Comparison of ENCODE assay signal across 20 mouse cellular contexts in the genomic region with DNA sequence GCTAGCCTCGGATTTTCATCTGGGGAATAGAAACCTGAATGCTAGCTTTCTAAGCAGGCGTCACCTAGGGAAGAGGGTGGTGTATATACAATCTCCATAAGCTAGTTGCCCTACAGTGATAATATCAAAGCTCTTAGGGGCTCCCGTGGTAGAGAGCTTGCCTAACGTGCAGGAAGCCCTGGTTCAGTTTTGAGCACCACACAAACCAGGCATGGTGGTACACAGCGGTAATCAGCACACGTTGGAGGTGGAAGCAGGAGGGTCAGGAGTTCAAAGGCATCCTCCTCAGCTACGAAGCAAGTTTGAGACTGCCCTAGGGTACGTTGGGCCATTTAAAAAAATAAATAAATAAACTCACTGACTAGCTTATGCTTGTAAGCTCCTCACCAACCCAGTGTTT. TPM values are rescaled to one million over a fixed set of nuclear protein-coding genes. Genes with fewer than 3 reads are reported as not detected.
DNase-seq lines count a peak whose midpoint lies in the region; ATAC-seq and TF ChIP-seq lines count a peak whose summit lies in the region.
"Had no signal": no experiment of that assay in that cellular context is flagged by ENCODE, and none has a peak within 500 bp of the region (broad histone marks: within the 10 kb centered on the region; RNA-seq: fewer than 3 reads in every experiment).

No protein-coding gene starts in this region.

- peaks cover 39% of the 10 kb centered on the region for H3K4me1 ChIP-seq in heart, embryonic 15.5 days (replicated peaks)
- H3K4me1 ChIP-seq in heart, adult 2 months (ENCODE audit: control insufficient read depth, insufficient read depth, low read length): peaks cover 12% of the 10 kb centered on the region
- H3K4me1 ChIP-seq in spleen, adult 2 months (ENCODE audit: control insufficient read depth, insufficient read depth, insufficient read length): peaks cover 9% of the 10 kb centered on the region; the same call in 1 of the 2 replicates
- peaks cover 61% of the 10 kb centered on the region for H3K4me1 ChIP-seq in liver, embryonic 13.5 days (replicated peaks)
- H3K4me1 ChIP-seq: embryonic facial prominence, embryonic 15.5 days had no signal

- 68% methylated on average over 8 of the region's 8 CpGs for whole genome bisulfite sequencing in heart, embryonic 15.5 days
- 75% methylated on average over 8 of the region's 8 CpGs for WGBS in heart, adult 2 months
- WGBS in spleen, adult 2 months: 62% methylated on average over 8 of the region's 8 CpGs
- 39% methylated on average over 8 of the region's 8 CpGs for WGBS in liver, embryonic 13.5 days (ENCODE audit: insufficient replicate concordance)

- intact Hi-C loops in heart, adult 2 months (cut with DNase I): no loop called here

- H3K79me2 ChIP-seq in heart, adult 2 months (replicated peaks; ENCODE audit: control insufficient read depth, insufficient read depth, low read length): no peaks in the 10 kb centered on the region

- H3K36me3 ChIP-seq in heart, embryonic 15.5 days: no peaks in the 10 kb centered on the region
- no peaks in the 10 kb centered on the region for H3K36me3 ChIP-seq in heart, adult 2 months (ENCODE audit: control insufficient read depth, insufficient read depth, low read length)
- H3K36me3 ChIP-seq in spleen, adult 2 months (ENCODE audit: control insufficient read depth, insufficient read depth, low read length): no peaks in the 10 kb centered on the region
- no peaks in the 10 kb centered on the region for H3K36me3 ChIP-seq in liver, embryonic 13.5 days
- H3K36me3 ChIP-seq: embryonic facial prominence, embryonic 15.5 days; G1E; hindbrain, embryonic 15.5 days; midbrain, embryonic 13.5 days had no signal

- no peaks in the 10 kb centered on the region for H3K9me3 ChIP-seq in heart, embryonic 15.5 days (replicated peaks)
- no peaks in the 10 kb centered on the region for H3K9me3 ChIP-seq in liver, embryonic 13.5 days (replicated peaks)
- H3K9me3 ChIP-seq: embryonic facial prominence, embryonic 15.5 days; G1E; hindbrain, embryonic 15.5 days; midbrain, embryonic 13.5 days had no signal

- 0 out of 2 replicates have a peak overlapping the region, but pooled peaks have one; percentile 79 for H3K27ac ChIP-seq in heart, embryonic 15.5 days
- H3K27ac ChIP-seq in heart, adult 2 months: no peak overlapping the region
- H3K27ac ChIP-seq in spleen, adult 2 months (ENCODE audit: insufficient read depth, low read length): peak overlapping the region; percentile 62
- H3K27ac ChIP-seq in liver, embryonic 13.5 days: peak overlapping the region; percentile 80
- H3K27ac ChIP-seq: embryonic facial prominence, embryonic 15.5 days; hindbrain, embryonic 15.5 days; left cerebral cortex, adult 2 months; midbrain, embryonic 13.5 days had no signal

- no peak overlapping the region for H3K4me3 ChIP-seq in heart, embryonic 15.5 days
- H3K4me3 ChIP-seq in heart, adult 2 months: no peak overlapping the region
- no peak overlapping the region for H3K4me3 ChIP-seq in spleen, adult 2 months (ENCODE audit: extremely low read depth, insufficient read depth, insufficient read length)
- H3K4me3 ChIP-seq in liver, embryonic 13.5 days (replicated peaks): no peak overlapping the region
- H3K4me3 ChIP-seq: embryonic facial prominence, embryonic 15.5 days; hindbrain, embryonic 15.5 days; left cerebral cortex, adult 2 months; midbrain, embryonic 13.5 days had no signal

- no peak for DNase-seq in heart, adult 2 months
- DNase-seq in spleen, adult 2 months (ENCODE audit: low read depth in 1 of 2, low spot score in 2 of 2): no peak
- DNase-seq in spleen, postnatal 14 days (ENCODE audit: low spot score in 2 of 2): no peak
- no peak for DNase-seq in liver, embryonic 13.5 days
- no peak for DNase-seq in gastrocnemius, adult 8-10 months (ENCODE audit: low spot score in 2 of 2)
- DNase-seq: cerebellum, postnatal 10 days; embryo, embryonic 11 days; gastrocnemius, postnatal 14 days; heart, postnatal 10 days; kidney, adult 18-20 months; kidney, postnatal 14 days had no signal

- TF ChIP-seq EP300 in heart, adult 2 months (IDR thresholded peaks at IDR 0.05; ENCODE audit: insufficient read depth, low read depth, low read length): no peak

- ATAC-seq in heart, embryonic 15.5 days (replicated peaks; ENCODE audit: insufficient number of reproducible peaks, insufficient read depth, low FRiP score, low read depth): no peak
- ATAC-seq in liver, embryonic 13.5 days (ENCODE audit: low read depth): no peak
- no peak for ATAC-seq in megakaryocyte progenitor cell, adult 5-6 weeks (replicated peaks; ENCODE audit: poor library complexity)
- ATAC-seq: midbrain, embryonic 13.5 days had no signal

- H3K9ac ChIP-seq in heart, embryonic 15.5 days: no peak overlapping the region
- H3K9ac ChIP-seq in heart, adult 2 months (ENCODE audit: low read depth, low read length): no peak overlapping the region
- H3K9ac ChIP-seq in liver, embryonic 13.5 days: no peak overlapping the region
- H3K9ac ChIP-seq: embryonic facial prominence, embryonic 15.5 days; hindbrain, embryonic 15.5 days; midbrain, embryonic 13.5 days had no signal

- no peaks in the 10 kb centered on the region for H3K27me3 ChIP-seq in heart, embryonic 15.5 days
- no peaks in the 10 kb centered on the region for H3K27me3 ChIP-seq in heart, adult 2 months (ENCODE audit: control insufficient read depth, insufficient read depth, low read length)
- no peaks in the 10 kb centered on the region for H3K27me3 ChIP-seq in spleen, adult 2 months (ENCODE audit: control insufficient read depth, insufficient read depth, low read length)
- H3K27me3 ChIP-seq in liver, embryonic 13.5 days: no peaks in the 10 kb centered on the region
- H3K27me3 ChIP-seq: embryonic facial prominence, embryonic 15.5 days; hindbrain, embryonic 15.5 days; midbrain, embryonic 13.5 days had no signal

- TF ChIP-seq CTCF in heart, adult 2 months (IDR thresholded peaks at IDR 0.05): no peak
- no peak for TF ChIP-seq CTCF in spleen, adult 2 months (IDR thresholded peaks at IDR 0.05; ENCODE audit: extremely low read depth, insufficient read depth, insufficient read length, insufficient replicate concordance)

- TF ChIP-seq POLR2A in heart, adult 2 months (IDR thresholded peaks at IDR 0.05; ENCODE audit: insufficient read depth, low read depth, low read length): no peak
- no peak for TF ChIP-seq POLR2A in spleen, adult 2 months (IDR thresholded peaks at IDR 0.05; ENCODE audit: low read depth, low read length)

- H3K4me2 ChIP-seq in heart, embryonic 15.5 days: no peak overlapping the region
- no peak overlapping the region for H3K4me2 ChIP-seq in liver, embryonic 13.5 days
- H3K4me2 ChIP-seq: embryonic facial prominence, embryonic 15.5 days; hindbrain, embryonic 15.5 days; midbrain, embryonic 13.5 days had no signal

RNA-seq across cellular contexts. Expression of a gene that starts 9.6 kb away (rescaled TPM):
- polyA plus RNA-seq in heart, embryonic 15.5 days (2015; fragmentation: Nextera tagmentation; extraction: Ambion mirVana): 2,657 and 2,686 TPM in 2 replicates
- total RNA-seq in heart, adult 2 months (2021): 100 to 1,000 TPM; 738 to 741 TPM
- 674 and 1,134 TPM in 2 replicates for polyA plus RNA-seq in heart, adult 2 months (2012; rRNA removed)
- polyA plus RNA-seq in spleen, adult 2 months (2012; rRNA removed): 165 and 196 TPM in 2 replicates
- 1,268 and 1,277 TPM in 2 replicates for polyA plus RNA-seq in liver, embryonic 13.5 days (2015; fragmentation: Nextera tagmentation; extraction: Ambion mirVana)
- total RNA-seq in gastrocnemius, adult 8-10 months (2022): 1,000 to 10,000 TPM; 2,911 to 3,222 (median 3,007) TPM
- 597 and 639 TPM in 2 replicates for total RNA-seq in megakaryocyte progenitor cell, adult 5-6 weeks (2015)
- 442 and 446 TPM in 2 replicates for total RNA-seq in megakaryocyte progenitor cell, adult 5-6 weeks (2017)

RNA-seq across cellular contexts. Expression of a gene that starts 29.3 kb away (rescaled TPM):
- polyA plus RNA-seq in heart, embryonic 15.5 days (2015; fragmentation: Nextera tagmentation; extraction: Ambion mirVana): not detected in 2 replicates
- total RNA-seq in heart, adult 2 months (2021): not detected
- polyA plus RNA-seq in heart, adult 2 months (2012; rRNA removed): 1.1 and 2.3 TPM in 2 replicates
- 0.09 TPM in 1 of 2 replicates, not detected in the other for polyA plus RNA-seq in spleen, adult 2 months (2012; rRNA removed)
- polyA plus RNA-seq in liver, embryonic 13.5 days (2015; fragmentation: Nextera tagmentation; extraction: Ambion mirVana): 0.19 and 0.55 TPM in 2 replicates
- total RNA-seq in gastrocnemius, adult 8-10 months (2022): not detected
- 0.44 and 0.49 TPM in 2 replicates for total RNA-seq in megakaryocyte progenitor cell, adult 5-6 weeks (2015)
- total RNA-seq in megakaryocyte progenitor cell, adult 5-6 weeks (2017): 1.3 TPM in 1 of 2 replicates, not detected in the other
- total RNA-seq: adrenal gland, adult 18-20 months; G1E; gastrocnemius, postnatal 14 days; heart, postnatal 10 days; left cerebral cortex, adult 2 months had no signal
- polyA plus RNA-seq: C2C12; embryonic facial prominence, embryonic 15.5 days; G1E had no signal

RNA-seq across cellular contexts. Expression of a gene that starts 35.8 kb away (rescaled TPM):
- polyA plus RNA-seq in heart, embryonic 15.5 days (2015; fragmentation: Nextera tagmentation; extraction: Ambion mirVana): 28.3 and 28.8 TPM in 2 replicates
- 10 to 100 TPM; 15.7 to 17.2 TPM for total RNA-seq in heart, adult 2 months (2021)
- 4.8 and 8.9 TPM in 2 replicates for polyA plus RNA-seq in heart, adult 2 months (2012; rRNA removed)
- 4.7 and 5.4 TPM in 2 replicates for polyA plus RNA-seq in spleen, adult 2 months (2012; rRNA removed)
- 42.2 and 53.1 TPM in 2 replicates for polyA plus RNA-seq in liver, embryonic 13.5 days (2015; fragmentation: Nextera tagmentation; extraction: Ambion mirVana)
- 10 to 100 TPM; 14.7 to 18.4 (median 16.6) TPM for total RNA-seq in gastrocnemius, adult 8-10 months (2022)
- 54.7 and 58.1 TPM in 2 replicates for total RNA-seq in megakaryocyte progenitor cell, adult 5-6 weeks (2015)
- 82.4 and 105 TPM in 2 replicates for total RNA-seq in megakaryocyte progenitor cell, adult 5-6 weeks (2017)

RNA-seq across cellular contexts. Expression of a gene that starts 35.8 kb away (rescaled TPM):
- 9.5 and 13.6 TPM in 2 replicates for polyA plus RNA-seq in heart, embryonic 15.5 days (2015; fragmentation: Nextera tagmentation; extraction: Ambion mirVana)
- 1 to 10 TPM; 7.5 to 9.2 TPM for total RNA-seq in heart, adult 2 months (2021)
- polyA plus RNA-seq in heart, adult 2 months (2012; rRNA removed): 5.2 and 8.4 TPM in 2 replicates
- 16.6 and 20.3 TPM in 2 replicates for polyA plus RNA-seq in spleen, adult 2 months (2012; rRNA removed)
- 5.8 and 8.2 TPM in 2 replicates for polyA plus RNA-seq in liver, embryonic 13.5 days (2015; fragmentation: Nextera tagmentation; extraction: Ambion mirVana)
- total RNA-seq in gastrocnemius, adult 8-10 months (2022): 10 to 100 TPM; 12.2 to 17.4 (median 14.0) TPM
- total RNA-seq in megakaryocyte progenitor cell, adult 5-6 weeks (2015): 13.5 and 17.5 TPM in 2 replicates
- 25.5 and 29.0 TPM in 2 replicates for total RNA-seq in megakaryocyte progenitor cell, adult 5-6 weeks (2017)
